7 mouse cellular contexts compared by ENCODE assay signal in genomic region chr7:27654607-27655276, GRCm38 (mm10). TPM values are rescaled to one million over a fixed set of nuclear protein-coding genes. Genes with fewer than 3 reads are reported as not detected.
DNase-seq lines count a peak whose midpoint lies in the region; ATAC-seq and TF ChIP-seq lines count a peak whose summit lies in the region.

No protein-coding gene starts in this region.

- TF ChIP-seq CTCF in C2C12 (IDR thresholded peaks at IDR 0.05; ENCODE audit: control insufficient read depth, insufficient read depth, insufficient read length), result peak; percentile 38
- TF ChIP-seq CTCF in cortical plate, adult 2 months (IDR thresholded peaks at IDR 0.05; ENCODE audit: extremely low read depth, insufficient read depth, low read length), result peak; percentile 52; the same call in 1 of the 2 replicates
- peak; percentile 49 for TF ChIP-seq CTCF in lung, embryonic 14.5 days (IDR thresholded peaks at IDR 0.05; ENCODE audit: low read depth)

- no peak overlapping the region for H3K4me3 ChIP-seq in C2C12 (ENCODE audit: insufficient read depth, poor library complexity, severe bottlenecking)
- H3K4me3 ChIP-seq in cortical plate, adult 2 months (ENCODE audit: insufficient read depth, low read length), result peak overlapping the region; percentile 83
- H3K4me3 ChIP-seq in lung, embryonic 14.5 days (ENCODE audit: low read depth, low read length), result no peak overlapping the region

- peak overlapping the region; percentile 61 for H3K27ac ChIP-seq in cortical plate, adult 2 months (ENCODE audit: insufficient read depth, low read length)
- H3K27ac ChIP-seq in lung, embryonic 14.5 days (ENCODE audit: low read depth), result no peak overlapping the region

- H3K27me3 ChIP-seq in C2C12 (ENCODE audit: control insufficient read depth, insufficient read depth, insufficient read length), result peaks cover 18% of the 10 kb centered on the region
- H3K27me3 ChIP-seq in lung, embryonic 14.5 days (ENCODE audit: insufficient read depth, low read length), result peaks cover 75% of the 10 kb centered on the region

- peaks cover 2% of the 10 kb centered on the region; the same call in 1 of the 2 replicates for H3K4me1 ChIP-seq in cortical plate, adult 2 months (ENCODE audit: control insufficient read depth, insufficient read depth, low read length)
- H3K4me1 ChIP-seq in lung, embryonic 14.5 days (ENCODE audit: insufficient read depth), result no peaks in the 10 kb centered on the region

- H3K9me3 ChIP-seq in lung, embryonic 14.5 days (ENCODE audit: low read depth, low read length), result no peaks in the 10 kb centered on the region

- H3K79me3 ChIP-seq in C2C12 (ENCODE audit: low read depth), result no peaks in the 10 kb centered on the region

- 59% methylated on average over 20 of the region's 20 CpGs for WGBS in lung, embryonic 14.5 days

- no peak for TF ChIP-seq POLR2A in cortical plate, adult 2 months (IDR thresholded peaks at IDR 0.05; ENCODE audit: extremely low read depth, insufficient read depth, low read length)

- no peaks in the 10 kb centered on the region for H3K36me3 ChIP-seq in C2C12 (ENCODE audit: control insufficient read depth, insufficient read depth)
- H3K36me3 ChIP-seq in lung, embryonic 14.5 days (ENCODE audit: insufficient read depth), result peaks cover 19% of the 10 kb centered on the region; the same call in 1 of the 2 replicates

- no peak overlapping the region for H3K4me2 ChIP-seq in lung, embryonic 14.5 days

- H3K9ac ChIP-seq in lung, embryonic 14.5 days, result no peak overlapping the region

- DNase-seq in 416B (ENCODE audit: low read depth), result peak; percentile 55
- DNase-seq in kidney, postnatal 25 days, result peak; percentile 56 to 62
- DNase-seq in lung, embryonic 14.5 days, result peak; percentile 33
- peak; percentile 65 for DNase-seq in right cerebral cortex, postnatal 25 days
- DNase-seq in yolk sac, embryonic 10.5 days (ENCODE audit: low spot score), result no peak

- no peaks in the 10 kb centered on the region for H3K79me2 ChIP-seq in C2C12 (ENCODE audit: control insufficient read depth, insufficient read depth)

- H3ac ChIP-seq in C2C12 (ENCODE audit: control insufficient read depth, insufficient read length, low read depth), result no peak overlapping the region

- ATAC-seq in lung, embryonic 14.5 days (ENCODE audit: insufficient read depth), result no peak

TF ChIP-seq in C2C12, 6 proteins besides CTCF, POLR2A, EP300 and RAD21:
- TF ChIP-seq MYOG (IDR thresholded peaks at IDR 0.05; ENCODE audit: control insufficient read depth, extremely low read depth, insufficient read length), result no peak
- no peak for TF ChIP-seq MAX (IDR thresholded peaks at IDR 0.05)
- no peak for TF ChIP-seq CEBPB (IDR thresholded peaks at IDR 0.05; ENCODE audit: low read depth)
- TF ChIP-seq FOSL1 (IDR thresholded peaks at IDR 0.05; ENCODE audit: insufficient read depth, low read length, poor library complexity, severe bottlenecking), result no peak
- no peak for TF ChIP-seq USF1 (IDR thresholded peaks at IDR 0.05; ENCODE audit: low read depth)

RNA-seq across cellular contexts. Expression of gene Ttc9b, which starts 1.0 kb away (rescaled TPM):
- polyA plus RNA-seq in C2C12 (2012; fragmentation: generic; extraction: Trizol), result 0.11 TPM
- 188 and 192 TPM in 2 replicates for polyA plus RNA-seq in cortical plate, adult 2 months (2012; rRNA removed)
- polyA plus RNA-seq in lung, embryonic 14.5 days (2014; fragmentation: Nextera tagmentation; extraction: Ambion mirVana), result 0.32 and 0.41 TPM in 2 replicates

RNA-seq across cellular contexts. Expression of gene Map3k10, which starts 19.7 kb away (rescaled TPM):
- 31.4 TPM for polyA plus RNA-seq in C2C12 (2012; fragmentation: generic; extraction: Trizol)
- 181 and 189 TPM in 2 replicates for polyA plus RNA-seq in cortical plate, adult 2 months (2012; rRNA removed)
- 6.9 and 7.3 TPM in 2 replicates for polyA plus RNA-seq in lung, embryonic 14.5 days (2014; fragmentation: Nextera tagmentation; extraction: Ambion mirVana)

RNA-seq across cellular contexts. Expression of gene Zfp607b, which starts 34.4 kb away (rescaled TPM):
- 0.75 TPM for polyA plus RNA-seq in C2C12 (2012; fragmentation: generic; extraction: Trizol)
- polyA plus RNA-seq in cortical plate, adult 2 months (2012; rRNA removed), result 8.0 and 9.8 TPM in 2 replicates
- 3.6 and 5.5 TPM in 2 replicates for polyA plus RNA-seq in lung, embryonic 14.5 days (2014; fragmentation: Nextera tagmentation; extraction: Ambion mirVana)

Comparison
In these comparisons a context has a peak if more than half of its experiments do, and no peak if none do; other contexts are left out.
1. RNA of gene Ttc9b, which starts 1.0 kb away (polyA plus RNA-seq): 188 to 192 TPM in cortical plate, adult 2 months; 0.32 to 0.41 TPM in lung, embryonic 14.5 days and 0.11 TPM in C2C12 (single experiment); every median in the first group is over 100 times any median in the second.
2. Peak in every context shown above with its lines, with median percentiles within 50 percentile points of each other: CTCF ChIP-seq.